In genomic region chr2:58161813-58162212, GRCm38 (mm10) we compare ENCODE assay signal across 29 mouse cellular contexts. TPM values are rescaled to one million over a fixed set of nuclear protein-coding genes. Genes with fewer than 3 reads are reported as not detected.
DNase-seq lines count a peak whose midpoint lies in the region; ATAC-seq and TF ChIP-seq lines count a peak whose summit lies in the region.
"Had no signal": no experiment of that assay in that cellular context is flagged by ENCODE, and none has a peak within 500 bp of the region (broad histone marks: within the 10 kb centered on the region; RNA-seq: fewer than 3 reads in every experiment).

No protein-coding gene starts in this region.

- intact Hi-C loops in gastrocnemius, postnatal 36 days (cut with DNase I), result no loop called here

- dilution Hi-C loops in CH12.LX (cut with MboI; ENCODE audit: extremely low pct_ligation_motif_present, extremely low pct_unique_long_range_greater_than_20kb, low sequenced_read_pairs), result no loop called here

- peaks cover 9 to 35% of the 10 kb centered on the region in 2 experiments for H3K4me1 ChIP-seq in CH12.LX (ENCODE audit: control insufficient read depth in 1 of 2, insufficient read depth in 2 of 2)
- peaks cover 5% of the 10 kb centered on the region; the same call in 1 of the 2 replicates for H3K4me1 ChIP-seq in small intestine, adult 2 months (ENCODE audit: control insufficient read depth, insufficient read depth, insufficient read length, low read length)
- H3K4me1 ChIP-seq: embryonic facial prominence, embryonic 12.5 days; embryonic facial prominence, embryonic 15.5 days; hindbrain, embryonic 10.5 days; hindbrain, embryonic 13.5 days had no signal

- TF ChIP-seq POLR2A in CH12.LX (IDR thresholded peaks at IDR 0.05; ENCODE audit: low read depth, low read length), result no peak
- no peak for TF ChIP-seq POLR2A in small intestine, adult 2 months (IDR thresholded peaks at IDR 0.05; ENCODE audit: low read depth, low read length)

- no peak overlapping the region for H3K9ac ChIP-seq in CH12.LX (ENCODE audit: insufficient read depth, low read depth)
- H3K9ac ChIP-seq: embryonic facial prominence, embryonic 12.5 days; embryonic facial prominence, embryonic 15.5 days; forebrain, postnatal 0 days; heart, embryonic 12.5 days; heart, embryonic 15.5 days; hindbrain, embryonic 13.5 days had no signal

- TF ChIP-seq EP300 in CH12.LX (IDR thresholded peaks at IDR 0.05; ENCODE audit: low read length), result no peak

- TF ChIP-seq RAD21 in CH12.LX (IDR thresholded peaks at IDR 0.05; ENCODE audit: low read depth, low read length), result no peak

- peak; percentile 11 for ATAC-seq in inflammation-experienced regulatory T-cells, adult 6 months
- ATAC-seq: forebrain, embryonic 14.5 days; forebrain, postnatal 0 days; hindbrain, embryonic 16.5 days; intestine, postnatal 0 days had no signal

- 78% methylated on average over 4 of the region's 4 CpGs for WGBS in small intestine, adult 2 months

- H3K79me2 ChIP-seq in CH12.LX (replicated peaks; ENCODE audit: control insufficient read depth, extremely low read depth, insufficient read depth, poor library complexity, severe bottlenecking), result peaks cover 23% of the 10 kb centered on the region

- DNase-seq in thymus, postnatal 0 days (ENCODE audit: low spot score), result peak; percentile 37
- DNase-seq in thymus, postnatal 10 days (ENCODE audit: low spot score in 2 of 2), result no peak
- no peak for DNase-seq in CH12.LX (ENCODE audit: extremely low read depth)
- DNase-seq in Muller cell, postnatal 12 days (ENCODE audit: inconsistent ontology term), result no peak
- no peak for DNase-seq in gastrocnemius, postnatal 36 days
- DNase-seq in neural tube, embryonic 10.5 days (ENCODE audit: extremely low spot score, low spot score), result no peak
- DNase-seq: adrenal gland, postnatal 10 days; adrenal gland, postnatal 36 days; B cell, adult 2 months; cerebellum, adult 18-20 months; cerebellum, adult 9-10 months; cerebellum, postnatal 14 days; forebrain, postnatal 0 days; gastrocnemius, postnatal 10 days; heart, adult 11 months; heart, postnatal 10 days; heart, postnatal 36 days had no signal

- H3K4me3 ChIP-seq in CH12.LX (replicated peaks in 1 of 3; ENCODE audit: low read depth in 2 of 3, low read length in 2 of 3, poor library complexity in 1 of 3), result no peak overlapping the region
- H3K4me3 ChIP-seq in small intestine, adult 2 months (ENCODE audit: low read depth, low read length), result no peak overlapping the region
- H3K4me3 ChIP-seq: embryonic facial prominence, embryonic 12.5 days; embryonic facial prominence, embryonic 15.5 days; heart, embryonic 12.5 days; heart, embryonic 15.5 days; hindbrain, embryonic 10.5 days; hindbrain, embryonic 13.5 days had no signal

- no peaks in the 10 kb centered on the region for H3K36me3 ChIP-seq in CH12.LX (replicated peaks in 1 of 2; ENCODE audit: control insufficient read depth in 1 of 2, insufficient read depth in 1 of 2, low read length in 1 of 2)
- H3K36me3 ChIP-seq in small intestine, adult 2 months (ENCODE audit: control insufficient read depth, insufficient read depth, low read length), result no peaks in the 10 kb centered on the region
- H3K36me3 ChIP-seq: embryonic facial prominence, embryonic 12.5 days; embryonic facial prominence, embryonic 15.5 days; heart, embryonic 12.5 days; heart, embryonic 15.5 days; hindbrain, embryonic 10.5 days; hindbrain, embryonic 13.5 days had no signal

- 0 out of 2 replicates have a peak overlapping the region, but pooled peaks have one; percentile 0 for H3K4me2 ChIP-seq in CH12.LX (ENCODE audit: insufficient read depth, low read depth, poor library complexity, severe bottlenecking)
- H3K4me2 ChIP-seq: embryonic facial prominence, embryonic 12.5 days; embryonic facial prominence, embryonic 15.5 days; heart, embryonic 12.5 days; heart, embryonic 15.5 days; hindbrain, embryonic 13.5 days had no signal

- in situ Hi-C loops in CH12.LX (cut with MboI; ENCODE audit: low pct_ligation_motif_present, low pct_unique_long_range_greater_than_20kb, low sequenced_read_pairs), result no loop called here

- H3K27me3 ChIP-seq in CH12.LX (replicated peaks), result no peaks in the 10 kb centered on the region
- H3K27me3 ChIP-seq in small intestine, adult 2 months (ENCODE audit: control insufficient read depth, insufficient read depth, low read length), result no peaks in the 10 kb centered on the region
- H3K27me3 ChIP-seq: embryonic facial prominence, embryonic 12.5 days; embryonic facial prominence, embryonic 15.5 days; heart, embryonic 12.5 days; heart, embryonic 15.5 days; hindbrain, embryonic 13.5 days had no signal

- no peak for TF ChIP-seq CTCF in CH12.LX (conservative IDR thresholded peaks at IDR 0.05 in 1 of 2, IDR thresholded peaks at IDR 0.05 in 1 of 2; ENCODE audit: low read depth in 2 of 2, low read length in 2 of 2)
- no peak for TF ChIP-seq CTCF in small intestine, adult 2 months (IDR thresholded peaks at IDR 0.05; ENCODE audit: extremely low read depth, insufficient read length, insufficient replicate concordance, low read depth, low read length)

- no peak overlapping the region for H3K27ac ChIP-seq in CH12.LX (ENCODE audit: insufficient read depth, low read depth)
- H3K27ac ChIP-seq in small intestine, adult 2 months (ENCODE audit: insufficient read depth, low read depth, low read length), result peak overlapping the region; percentile 21; the same call in 1 of the 2 replicates
- H3K27ac ChIP-seq: embryonic facial prominence, embryonic 12.5 days; embryonic facial prominence, embryonic 15.5 days; heart, embryonic 15.5 days; hindbrain, embryonic 10.5 days; hindbrain, embryonic 13.5 days had no signal

- H3K9me3 ChIP-seq in CH12.LX (replicated peaks; ENCODE audit: low read length), result no peaks in the 10 kb centered on the region
- H3K9me3 ChIP-seq: embryonic facial prominence, embryonic 12.5 days; embryonic facial prominence, embryonic 15.5 days; heart, embryonic 12.5 days; heart, embryonic 15.5 days; hindbrain, embryonic 10.5 days; hindbrain, embryonic 13.5 days had no signal

TF ChIP-seq in CH12.LX, 34 proteins besides CTCF, POLR2A, EP300 and RAD21:
- TF ChIP-seq ZNF384 (IDR thresholded peaks at IDR 0.05; ENCODE audit: low read depth, low read length), result no peak
- TF ChIP-seq HCFC1 (IDR thresholded peaks at IDR 0.05; ENCODE audit: low read depth, low read length), result no peak
- no peak for TF ChIP-seq ZKSCAN1 (IDR thresholded peaks at IDR 0.05; ENCODE audit: borderline replicate concordance, low read depth, low read length)
- no peak for TF ChIP-seq JUN (IDR thresholded peaks at IDR 0.05; ENCODE audit: insufficient read depth, low read depth, low read length)
- no peak for TF ChIP-seq SIN3A (IDR thresholded peaks at IDR 0.05; ENCODE audit: low read length)
- no peak for TF ChIP-seq E2F4 (IDR thresholded peaks at IDR 0.05; ENCODE audit: insufficient replicate concordance, low read depth, low read length)
- TF ChIP-seq IRF4 (IDR thresholded peaks at IDR 0.05; ENCODE audit: low read depth, low read length), result no peak
- TF ChIP-seq RCOR1 (conservative IDR thresholded peaks at IDR 0.05; ENCODE audit: low read depth, low read length), result no peak
TF ChIP-seq in CH12.LX: peak in this region for 0.

RNA-seq across cellular contexts. Expression of gene Cytip, which starts 33.5 kb away (rescaled TPM):
- polyA plus RNA-seq in thymus, postnatal 0 days (2015; fragmentation: Nextera tagmentation; extraction: Ambion mirVana), result 117 and 125 TPM in 2 replicates
- total RNA-seq in CH12.LX (2012; rRNA removed) (61.3 TPM in 2 replicates), CH12.LX (2014; rRNA removed) (55.9 and 73.4 TPM in 2 replicates)
- polyA plus RNA-seq in CH12.LX (2012; ENCODE audit: insufficient read length, low read depth), result 40.2 and 43.1 TPM in 2 replicates
- polyA plus RNA-seq in inflammation-experienced regulatory T-cells, adult 6 months (2017; shearing (Covaris generic)), result 100 to 1,000 TPM; 325 to 394 (median 384) TPM
- polyA plus RNA-seq in small intestine, adult 2 months (2012; rRNA removed), result 5.2 and 24.2 TPM in 2 replicates
- under 1 TPM; 0.20 to 0.79 TPM for total RNA-seq in gastrocnemius, postnatal 36 days (2021)
- total RNA-seq: MEL had no signal
- polyA plus RNA-seq: forebrain, embryonic 14.5 days had no signal
